Mouse (Mus musculus) erythroblast, adult 5-6 weeks (primary cell): ENCODE measurements at regions not wholly inside any gene's neighbourhood (a gene's known extent, or its start where the extent isn't known, plus 50 kb on each side); places are given as distances from the start of the nearest gene placed in this dataset.

ENCODE experiments used
- ATAC-seq: replicated peaks from 2 replicates; pipeline ENCODE4 v1.8.0; 2016; ENCODE audit warnings: moderate number of reproducible peaks, mild to moderate bottlenecking, moderate TSS enrichment, inconsistent platforms; ENCODE audit not compliant: poor library complexity, low FRiP score, severe bottlenecking

GRCm38 (mm10) chr12:27150871-27151853 is 191.2 kb downstream of the Sox11 start:
- no peak for ATAC-seq

- no peak for ATAC-seq
These were observed 199.1 kb downstream of the Sox11 start for GRCm38 (mm10) chr12:27143310-27143709.

- no peak for ATAC-seq
These were observed 202.1 kb downstream of the Sox11 start for GRCm38 (mm10) chr12:27140335-27140702.

- no peak for ATAC-seq
These were observed 202.6 kb downstream of the Sox11 start for GRCm38 (mm10) chr12:27139683-27140334.

- no peak for ATAC-seq
These were observed 203.4 kb downstream of the Sox11 start for GRCm38 (mm10) chr12:27138663-27139633.

GRCm38 (mm10) chr12:27135997-27136559 is 206.3 kb downstream of the Sox11 start:
- no peak for ATAC-seq

- ATAC-seq, result no peak
These were observed 211.8 kb downstream of the Sox11 start for GRCm38 (mm10) chr12:27130544-27130943.

GRCm38 (mm10) chr12:27127054-27127605 is 215.2 kb downstream of the Sox11 start:
- ATAC-seq, result no peak

GRCm38 (mm10) chr12:27118581-27118980 is 223.8 kb downstream of the Sox11 start:
- ATAC-seq, result no peak

GRCm38 (mm10) chr12:27115392-27115791 is 227.0 kb downstream of the Sox11 start:
- no peak for ATAC-seq

GRCm38 (mm10) chr12:27104925-27105571 is 237.3 kb downstream of the Sox11 start:
- no peak for ATAC-seq

- ATAC-seq, result no peak
These were observed 239.4 kb downstream of the Sox11 start for GRCm38 (mm10) chr12:27102996-27103395.

GRCm38 (mm10) chr12:27089206-27089605 is 253.2 kb downstream of the Sox11 start:
- ATAC-seq, result no peak

- no peak for ATAC-seq
These were observed 256.5 kb downstream of the Sox11 start for GRCm38 (mm10) chr12:27085890-27086289.

- ATAC-seq, result no peak
These were observed 258.5 kb downstream of the Sox11 start for GRCm38 (mm10) chr12:27083645-27084550.

- ATAC-seq, result no peak
These were observed 259.3 kb downstream of the Sox11 start for GRCm38 (mm10) chr12:27083089-27083488.

- ATAC-seq, result no peak
These were observed 259.8 kb downstream of the Sox11 start for GRCm38 (mm10) chr12:27082624-27083023.
